Mouse (Mus musculus) intestine, embryonic 14.5 days (tissue): ENCODE measurements around the gene Myt1l. TPM values are rescaled to one million over a fixed set of nuclear protein-coding genes. Genes with fewer than 3 reads are reported as not detected.
A peak's percentile ranks its signal among the peaks of the same experiment; 100 is the strongest.

ENCODE experiments used
- ATAC-seq: fragments of 200-750 bp; cut with Nextera tagmentation; replicated peaks from 2 replicates; pipeline ENCODE4 v1.8.0; 2017; ENCODE audit warnings: low read depth, moderate number of reproducible peaks, moderate TSS enrichment, moderate library complexity; ENCODE audit not compliant: low FRiP score, low TSS enrichment
- DNase-seq: peaks from one replicate; pipeline ENCODE4 v3.0.0-alpha.2; 2018; ENCODE audit warnings: low spot score
- H3K27ac ChIP-seq: fragments of 300-500 bp; sonication (generic); 2 replicates; pipeline ENCODE4 v1.5.1; 2014; ENCODE audit warnings: low read depth, mild to moderate bottlenecking, control low read depth
- H3K27me3 ChIP-seq: fragments of 300-500 bp; sonication (generic); replicated peaks from 2 replicates; pipeline ENCODE4 v1.6.1; 2014; ENCODE audit warnings: low read length, control low read depth; ENCODE audit not compliant: control insufficient read depth, insufficient read depth
- H3K36me3 ChIP-seq: fragments of 300-500 bp; sonication (generic); 2 replicates; pipeline ENCODE4 v1.6.1; 2014; ENCODE audit warnings: low read length, control low read depth; ENCODE audit not compliant: control insufficient read depth, insufficient read depth
- H3K4me1 ChIP-seq: fragments of 300-500 bp; sonication (generic); replicated peaks from 2 replicates; pipeline ENCODE4 v1.6.1; 2014; ENCODE audit warnings: low read length, control low read depth, mixed read lengths; ENCODE audit not compliant: control insufficient read depth, insufficient read depth
- H3K4me2 ChIP-seq: fragments of 300-500 bp; sonication (generic); 2 replicates; pipeline ENCODE4 v1.6.1; 2014; ENCODE audit warnings: low read length
- H3K4me3 ChIP-seq: fragments of 300-500 bp; sonication (generic); 2 replicates; pipeline ENCODE4 v1.5.1; 2014; ENCODE audit warnings: low read depth, low read length, control low read depth, mixed read lengths
- H3K9ac ChIP-seq: fragments of 300-500 bp; sonication (generic); 2 replicates; pipeline ENCODE4 v1.6.1; 2014; ENCODE audit warnings: mild to moderate bottlenecking, low read length
- H3K9me3 ChIP-seq: fragments of 300-500 bp; sonication (generic); 2 replicates; pipeline ENCODE4 v1.6.1; 2016; ENCODE audit warnings: low read length, control low read depth; ENCODE audit not compliant: control insufficient read depth
- WGBS: fragments of 180-500 bp; shearing (Covaris S2); extraction: QIAGEN DNeasy Blood & Tissue Kit; methylation state at CpG from one replicate; pipeline ENCODE4 v1.1.7; 2014; 5-methylcytosine and 5-hydroxymethylcytosine counted together
- polyA plus RNA-seq: library from polyadenylated mRNA; unstranded; fragments of >200 nt; fragmentation: Nextera tagmentation; extraction: Ambion mirVana; gene quantifications from 2 replicates; pipeline ENCODE4 v1.2.1, GENCODE M21; 2014

Gene Myt1l
- polyA plus RNA-seq, 1 experiment from 2014 or later = 3.8 TPM

GRCm38 (mm10) chr12:29816130-29816529 is 287.9 kb downstream of the Myt1l start:
- Histone ChIP-seq H3K9me3 (no peaks in the 10 kb centered on the region), H3K4me2 (no peak overlapping the region), H3K27me3 (no peaks in the 10 kb centered on the region), H3K4me3 (no peak overlapping the region), H3K9ac (no peak overlapping the region), H3K36me3 (no peaks in the 10 kb centered on the region), H3K27ac (no peak overlapping the region), H3K4me1 (no peaks in the 10 kb centered on the region)
- ATAC-seq = no peak
- 86% methylated on average over 2 of the region's 2 CpGs for WGBS
- no peak for DNase-seq

- H3K9ac ChIP-seq = no peak overlapping the region
- H3K9me3 ChIP-seq = no peaks in the 10 kb centered on the region
- no peaks in the 10 kb centered on the region for H3K27me3 ChIP-seq
- WGBS = 44% methylated on average over 6 of the region's 6 CpGs
- no peak overlapping the region for H3K27ac ChIP-seq
- no peak overlapping the region for H3K4me2 ChIP-seq
- no peaks in the 10 kb centered on the region for H3K36me3 ChIP-seq
- no peak overlapping the region for H3K4me3 ChIP-seq
- H3K4me1 ChIP-seq = no peaks in the 10 kb centered on the region
- ATAC-seq = no peak
- no peak for DNase-seq
These were observed 288.6 kb downstream of the Myt1l start for GRCm38 (mm10) chr12:29816761-29817160.

DNA sequence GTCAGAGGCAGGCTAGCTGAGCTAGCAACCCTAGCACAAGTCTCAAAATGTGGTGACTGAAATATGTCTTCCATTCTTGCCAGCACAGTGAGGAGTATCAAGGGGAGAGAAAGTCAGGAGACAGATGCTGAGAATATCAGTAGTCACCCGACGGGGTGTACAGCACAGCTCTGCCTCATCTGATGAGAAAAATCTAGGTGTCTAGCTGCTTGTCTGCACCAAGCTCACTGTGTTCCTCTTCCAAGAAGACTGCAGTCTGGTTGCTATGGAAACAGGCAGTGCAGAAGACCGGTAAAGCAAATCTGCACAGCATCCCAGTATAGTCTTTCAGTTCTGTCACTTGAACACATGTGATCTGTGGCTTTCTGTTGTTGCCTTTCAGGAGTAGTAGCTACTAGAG is 294.0 kb downstream of the Myt1l start:
- Histone ChIP-seq H3K4me2 (no peak overlapping the region), H3K4me3 (no peak overlapping the region), H3K27ac (no peak overlapping the region), H3K4me1 (no peaks in the 10 kb centered on the region), H3K36me3 (no peaks in the 10 kb centered on the region), H3K9ac (no peak overlapping the region), H3K27me3 (no peaks in the 10 kb centered on the region), H3K9me3 (no peaks in the 10 kb centered on the region)
- ATAC-seq (no peak), DNase-seq (no peak)
- 50% methylated on average over 3 of the region's 3 CpGs for WGBS

- Histone ChIP-seq H3K4me3 (no peak overlapping the region), H3K9me3 (no peaks in the 10 kb centered on the region), H3K4me1 (no peaks in the 10 kb centered on the region), H3K27ac (no peak overlapping the region), H3K27me3 (no peaks in the 10 kb centered on the region), H3K4me2 (no peak overlapping the region), H3K36me3 (no peaks in the 10 kb centered on the region), H3K9ac (no peak overlapping the region)
- no peak for ATAC-seq
- DNase-seq = no peak
- 79% methylated on average over 10 of the region's 10 CpGs for WGBS
These were observed 295.7 kb downstream of the Myt1l start for GRCm38 (mm10) chr12:29823766-29824417.

DNA sequence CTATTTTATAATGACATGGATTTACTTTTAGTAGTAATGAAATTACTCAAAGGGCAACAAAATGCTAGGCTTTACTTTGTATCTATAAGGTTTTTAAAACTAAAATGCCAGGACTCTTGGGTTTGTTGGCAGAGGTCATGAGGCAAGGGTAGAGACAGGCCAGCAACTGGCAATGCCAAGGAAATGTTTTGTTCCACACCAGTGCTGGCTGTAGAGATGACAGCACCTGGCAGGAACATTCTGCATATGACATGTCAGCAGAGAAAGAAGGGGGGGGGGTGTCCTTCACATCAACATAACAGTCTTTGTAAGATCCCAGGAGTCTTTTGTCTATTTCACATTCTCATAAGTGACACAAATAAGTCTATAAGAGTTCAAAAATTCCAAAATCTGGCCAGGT is 302.4 kb downstream of the Myt1l start:
- DNase-seq = no peak
- H3K4me3 ChIP-seq = no peak overlapping the region
- H3K9ac ChIP-seq = no peak overlapping the region
- H3K9me3 ChIP-seq = no peaks in the 10 kb centered on the region
- H3K27ac ChIP-seq = no peak overlapping the region
- no peak for ATAC-seq
- H3K4me1 ChIP-seq = no peaks in the 10 kb centered on the region
- H3K27me3 ChIP-seq = no peaks in the 10 kb centered on the region
- H3K4me2 ChIP-seq = no peak overlapping the region
- H3K36me3 ChIP-seq = no peaks in the 10 kb centered on the region

DNA sequence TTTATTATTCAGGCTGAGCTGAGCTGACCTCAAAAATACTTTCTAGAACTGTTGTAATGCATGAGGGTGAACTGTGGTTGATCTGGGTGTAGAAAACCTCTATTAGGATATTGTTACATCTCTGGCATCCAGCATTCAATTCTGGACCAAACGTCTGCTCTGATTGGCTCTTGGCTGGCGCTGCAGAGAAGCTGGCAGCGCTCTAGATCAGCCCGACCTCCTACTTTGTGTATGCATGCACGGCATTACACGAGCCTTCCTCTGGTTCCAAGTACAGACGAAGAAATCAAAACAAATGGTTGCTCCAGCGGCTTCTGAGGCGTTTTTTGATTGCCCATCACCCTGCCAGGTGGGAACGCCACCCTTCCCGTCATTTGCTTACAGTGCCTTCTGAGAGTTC is 303.2 kb downstream of the Myt1l start:
- Histone ChIP-seq H3K27ac (no peak overlapping the region), H3K9ac (no peak overlapping the region), H3K27me3 (no peaks in the 10 kb centered on the region), H3K4me2 (no peak overlapping the region), H3K9me3 (no peaks in the 10 kb centered on the region), H3K4me3 (no peak overlapping the region), H3K4me1 (no peaks in the 10 kb centered on the region), H3K36me3 (no peaks in the 10 kb centered on the region)
- 72% methylated on average over 11 of the region's 11 CpGs for WGBS
- DNase-seq (no peak), ATAC-seq (no peak)

GRCm38 (mm10) chr12:29837301-29837791 is 309.2 kb downstream of the Myt1l start:
- ATAC-seq (no peak), DNase-seq (peak; percentile 54)
- H3K27me3 ChIP-seq = no peaks in the 10 kb centered on the region
- no peaks in the 10 kb centered on the region for H3K36me3 ChIP-seq
- H3K9me3 ChIP-seq = no peaks in the 10 kb centered on the region
- H3K4me1 ChIP-seq = no peaks in the 10 kb centered on the region
- 62% methylated on average over 5 of the region's 5 CpGs for WGBS
- H3K9ac ChIP-seq = no peak overlapping the region
- no peak overlapping the region for H3K4me3 ChIP-seq
- no peak overlapping the region for H3K27ac ChIP-seq
- no peak overlapping the region for H3K4me2 ChIP-seq

DNA sequence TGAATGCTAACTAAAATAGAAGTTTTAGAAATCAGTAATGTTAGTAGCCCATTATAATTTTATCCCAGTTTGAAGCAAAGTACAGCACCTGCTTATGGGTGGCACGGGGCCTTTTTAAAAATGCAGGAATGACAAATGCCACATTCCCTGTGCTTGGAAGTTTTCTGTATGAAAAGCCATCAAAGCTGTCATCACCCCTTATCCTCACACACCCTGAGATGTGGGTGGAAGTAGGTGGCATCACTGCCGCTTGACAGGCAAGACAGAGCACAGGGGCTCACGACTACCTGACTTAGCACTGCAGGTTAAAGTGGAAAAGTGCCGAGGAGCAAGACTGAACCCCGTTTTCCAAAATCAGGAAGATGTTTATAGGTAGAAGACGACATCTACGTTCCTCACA is 310.2 kb downstream of the Myt1l start:
- no peak for DNase-seq
- 91% methylated on average over 7 of the region's 7 CpGs for WGBS
- Histone ChIP-seq H3K4me3 (no peak overlapping the region), H3K4me2 (no peak overlapping the region), H3K27ac (no peak overlapping the region), H3K36me3 (no peaks in the 10 kb centered on the region), H3K9me3 (no peaks in the 10 kb centered on the region), H3K27me3 (no peaks in the 10 kb centered on the region), H3K4me1 (no peaks in the 10 kb centered on the region), H3K9ac (no peak overlapping the region)
- ATAC-seq = no peak

DNA sequence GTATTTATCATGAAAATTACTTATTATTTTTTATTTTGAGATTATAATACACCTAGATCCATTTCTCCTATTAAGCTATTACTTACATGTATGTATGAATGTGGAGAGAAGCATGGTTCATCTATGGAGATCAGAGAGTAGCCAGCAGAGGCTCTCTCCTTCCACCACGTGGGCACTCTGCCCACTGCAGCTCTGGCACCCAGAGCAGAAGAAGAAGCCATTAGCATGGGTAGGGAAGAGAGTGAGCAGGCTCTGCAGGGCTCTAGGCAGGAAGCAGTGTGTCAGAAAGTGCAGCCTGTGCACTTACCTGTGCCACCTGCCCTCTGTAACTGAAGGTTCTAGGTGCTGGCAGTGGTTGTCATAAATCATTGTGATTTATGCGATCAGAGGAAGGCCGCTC is 321.8 kb downstream of the Myt1l start:
- Histone ChIP-seq H3K4me1 (no peaks in the 10 kb centered on the region), H3K27ac (no peak overlapping the region), H3K4me3 (no peak overlapping the region), H3K36me3 (no peaks in the 10 kb centered on the region), H3K4me2 (no peak overlapping the region), H3K9ac (no peak overlapping the region), H3K9me3 (no peaks in the 10 kb centered on the region), H3K27me3 (no peaks in the 10 kb centered on the region)
- WGBS = 66% methylated on average over 3 of the region's 3 CpGs
- ATAC-seq (no peak), DNase-seq (no peak)
